Mouse (Mus musculus) liver, adult 2 months (tissue): ENCODE data around the gene Crybg1.

Source experiments
- CTCF ChIP-seq: fragments of 200-500 bp; IDR thresholded peaks from 2 replicates; pipeline ENCODE4 v1.5.1; 2011; ENCODE audit warnings: low read depth, low read length, control low read depth
- POLR2A ChIP-seq: fragments of 200-500 bp; IDR thresholded peaks from 2 replicates; pipeline ENCODE4 v1.6.1; 2011; ENCODE audit warnings: low read length, control low read depth; ENCODE audit not compliant: insufficient read depth; ENCODE audit errors: extremely low read depth

GRCm38 (mm10) chr10:43995858-43996650 is 152.6 kb downstream of the Crybg1 start:
- TF ChIP-seq POLR2A, result no peak
- TF ChIP-seq CTCF, result no peak
